Mouse (Mus musculus) liver, adult 2 months (tissue): Measurements from ENCODE around the gene Wdfy4. TPM values are rescaled to one million over a fixed set of nuclear protein-coding genes. Genes with fewer than 3 reads are reported as not detected.

Experiments used
- DNase-seq: peaks from one replicate; pipeline ENCODE4 v3.0.0-alpha.2; 2011; ENCODE audit warnings: low read depth, low spot score; ENCODE audit errors: extremely low read depth
- H3K27ac ChIP-seq: fragments of 200-500 bp; replicated peaks from 2 replicates; pipeline ENCODE4 v1.5.1; 2012; ENCODE audit warnings: low read depth, mild to moderate bottlenecking, control low read depth, inconsistent platforms, low read length; ENCODE audit not compliant: insufficient read depth
- H3K27me3 ChIP-seq: fragments of 200-500 bp; 2 replicates; pipeline ENCODE4 v1.6.1; 2012; ENCODE audit warnings: mild to moderate bottlenecking, moderate library complexity, low read length, inconsistent platforms; ENCODE audit not compliant: control insufficient read depth, insufficient read depth
- H3K36me3 ChIP-seq: fragments of 200-500 bp; 2 replicates; pipeline ENCODE4 v1.6.1; 2012; ENCODE audit warnings: low read length, inconsistent platforms; ENCODE audit not compliant: control insufficient read depth, insufficient read depth
- H3K4me1 ChIP-seq: fragments of 200-500 bp; 2 replicates; pipeline ENCODE4 v1.6.1; 2011; ENCODE audit warnings: low read length; ENCODE audit not compliant: control insufficient read depth, insufficient read depth
- H3K4me3 ChIP-seq: fragments of 200-500 bp; 2 replicates; pipeline ENCODE4 v1.5.1; 2011; ENCODE audit warnings: low read depth, mild to moderate bottlenecking, control low read depth, low read length, moderate library complexity; ENCODE audit not compliant: insufficient read depth
- H3K79me2 ChIP-seq: fragments of 200-500 bp; 2 replicates; pipeline ENCODE4 v1.6.1; 2012; ENCODE audit warnings: inconsistent platforms, mild to moderate bottlenecking, low read length, moderate library complexity; ENCODE audit not compliant: control insufficient read depth, insufficient read depth
- H3K9ac ChIP-seq: fragments of 200-500 bp; 2 replicates; pipeline ENCODE4 v1.6.1; 2012; ENCODE audit warnings: low read depth, mild to moderate bottlenecking, control low read depth, inconsistent platforms, low read length
- CTCF ChIP-seq: fragments of 200-500 bp; IDR thresholded peaks from 2 replicates; pipeline ENCODE4 v1.5.1; 2011; ENCODE audit warnings: low read depth, low read length, control low read depth
- WGBS: fragments of 180-500 bp; shearing (Covaris S2); methylation state at CpG from one replicate; pipeline ENCODE4 v1.1.7; 2018; 5-methylcytosine and 5-hydroxymethylcytosine counted together
- polyA plus RNA-seq: library from polyadenylated mRNA; depleted of rRNA; stranded (reverse); fragments of >200 nt; gene quantifications from 2 replicates; pipeline ENCODE4 v1.2.3, GENCODE M21; 2012; rRNA removed
- total RNA-seq: library from RNA; depleted of rRNA; stranded (reverse); fragments of >200 nt; gene quantifications from 2 replicates; pipeline ENCODE4 v1.2.3, GENCODE M21; 2014; rRNA removed

Gene Wdfy4
- total and polyA plus RNA-seq, 2 experiments: 2.1 to 3.0 TPM

- WGBS: 85% methylated on average over 4 of the region's 4 CpGs
- no peak for TF ChIP-seq CTCF
- Histone ChIP-seq H3K4me3 (no peak overlapping the region), H3K27ac (no peak overlapping the region), H3K9ac (no peak overlapping the region), H3K36me3 (no peaks in the 10 kb centered on the region), H3K27me3 (no peaks in the 10 kb centered on the region), H3K4me1 (peaks cover 2% of the 10 kb centered on the region), H3K79me2 (no peaks in the 10 kb centered on the region)
- no peak for DNase-seq
Observed at GRCm38 (mm10) chr14:32911187-32911586, 274.1 kb downstream of the Wdfy4 start.

Other genes with a start within 250 kb of the Wdfy4 start
- 0.20 and 0.28 TPM in 2 replicates for gene Lrrc18, start 194.1 kb downstream of the Wdfy4 start, total RNA-seq
- 0.07 and 0.14 TPM in 2 replicates for gene Lrrc18, start 194.1 kb downstream of the Wdfy4 start, polyA plus RNA-seq
- gene Arhgap22, start 28.5 kb upstream of the Wdfy4 start, total RNA-seq: 0.09 and 0.20 TPM in 2 replicates
- 0.27 and 0.57 TPM in 2 replicates for gene Arhgap22, start 28.5 kb upstream of the Wdfy4 start, polyA plus RNA-seq